Mouse (Mus musculus): ENCODE measurements around the gene Ncf1. TPM values are rescaled to one million over a fixed set of nuclear protein-coding genes. Genes with fewer than 3 reads are reported as not detected.

Ncf1 gene
- polyA plus RNA-seq, 1 experiment from 2014 or later = 3.1 TPM

DNA sequence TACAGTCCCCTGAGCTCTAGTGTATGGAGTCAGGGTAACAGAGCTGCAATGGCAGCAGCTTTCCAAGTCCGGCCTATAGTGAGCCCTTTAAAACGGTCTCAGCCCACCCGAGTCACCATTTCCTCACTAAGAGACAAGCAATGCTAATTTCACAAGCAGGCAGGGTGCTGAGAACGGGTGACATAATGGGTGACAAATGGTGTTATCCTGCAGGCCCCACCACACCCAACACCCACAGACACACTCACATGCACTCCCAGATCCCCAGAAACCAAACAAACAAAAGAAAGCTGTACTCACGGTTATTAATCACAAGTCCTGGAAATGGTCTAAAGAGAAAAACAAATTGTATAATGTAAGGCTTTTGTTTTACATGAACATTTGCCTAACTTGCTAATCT, 12.4 kb upstream of the Ncf1 start:
- WGBS = 84% methylated on average over 5 of the region's 5 CpGs
- Histone ChIP-seq H3K36me3 (peaks cover 99% of the 10 kb centered on the region), H3K27ac (replicated peaks) (no peak overlapping the region), H3K4me3 (no peak overlapping the region), H3K9ac (replicated peaks) (no peak overlapping the region), H3K4me1 (peaks cover 20% of the 10 kb centered on the region), H3K9me3 (no peaks in the 10 kb centered on the region), H3K27me3 (no peaks in the 10 kb centered on the region), H3K4me2 (replicated peaks) (no peak overlapping the region)
- no peak for ATAC-seq (ENCODE audit: low FRiP score, low read depth)

DNA sequence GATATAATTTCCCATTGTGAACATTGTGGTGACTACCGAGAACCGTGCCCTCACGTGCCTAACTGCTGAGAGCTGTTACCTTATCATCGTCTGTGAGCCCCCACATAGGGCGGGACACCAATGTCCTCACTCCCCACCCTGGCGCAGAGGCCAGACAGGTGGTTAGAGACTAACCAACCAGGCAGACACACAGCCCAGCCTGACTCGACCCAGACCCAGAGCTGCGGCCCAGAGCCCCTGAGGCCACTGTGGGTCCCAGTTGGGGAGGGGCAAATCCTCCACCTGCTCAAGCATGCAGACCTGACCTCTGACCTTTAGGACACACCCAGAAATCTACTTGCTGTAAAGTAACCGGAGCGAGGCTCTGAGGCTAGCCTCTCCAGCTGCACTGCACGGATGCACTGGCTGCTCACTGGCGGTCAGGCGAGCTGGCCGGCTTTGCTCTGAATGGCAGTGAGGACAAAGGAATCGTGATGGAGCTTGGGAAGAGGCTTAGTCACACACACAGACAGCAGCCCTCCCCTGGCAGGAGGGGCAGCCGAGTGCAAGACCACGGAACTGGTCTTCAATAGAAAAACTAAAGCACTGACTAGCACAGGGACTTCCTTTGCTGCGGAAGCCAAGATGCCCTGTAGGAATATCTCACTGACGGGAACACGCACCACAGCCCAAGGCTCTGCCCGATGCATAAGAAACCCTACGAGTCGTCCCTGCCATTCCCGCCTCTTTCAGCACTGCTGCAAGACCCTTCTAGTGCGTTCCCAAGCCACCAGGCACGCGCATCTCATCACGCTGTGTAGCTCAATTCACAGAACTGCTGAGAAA, 8.7 kb upstream of the Ncf1 start:
- Histone ChIP-seq H3K27me3 (no peaks in the 10 kb centered on the region), H3K4me1 (peaks cover 38% of the 10 kb centered on the region), H3K9ac (replicated peaks) (peak overlapping the region; percentile 32; the same call in 1 of the 2 replicates), H3K4me3 (no peak overlapping the region), H3K9me3 (no peaks in the 10 kb centered on the region), H3K36me3 (peaks cover 78% of the 10 kb centered on the region), H3K27ac (replicated peaks) (peak overlapping the region; percentile 84), H3K4me2 (replicated peaks) (no peak overlapping the region)
- 35% methylated on average over 28 of the region's 28 CpGs for WGBS
- peak; percentile 90 for ATAC-seq (ENCODE audit: low FRiP score, low read depth)

DNA sequence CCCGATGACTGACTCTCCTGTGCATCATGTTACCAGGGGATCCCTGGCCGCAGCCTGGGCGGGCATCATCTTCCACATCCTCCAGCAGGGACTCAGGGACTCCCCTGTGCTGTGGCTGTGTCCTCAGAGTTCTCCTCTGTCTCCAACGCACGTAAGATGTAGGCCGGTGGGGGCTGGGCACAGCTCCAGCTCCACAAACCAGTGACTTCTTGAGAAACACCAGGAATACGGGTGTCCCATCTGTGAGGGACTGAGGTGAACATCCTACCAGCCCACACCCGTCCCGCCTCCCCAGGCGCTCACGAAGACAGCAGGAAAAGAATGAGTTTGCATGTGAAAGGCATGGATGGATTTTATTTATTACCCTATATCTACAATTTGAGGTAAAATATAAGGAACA, 8.1 kb upstream of the Ncf1 start:
- WGBS = 92% methylated on average over 11 of the region's 11 CpGs
- peak overlapping the region; percentile 84; the same call in 1 of the 2 replicates for H3K27ac ChIP-seq (replicated peaks)
- ATAC-seq (ENCODE audit: low FRiP score, low read depth) = no peak
- H3K4me2 ChIP-seq (replicated peaks) = no peak overlapping the region
- peaks cover 38% of the 10 kb centered on the region for H3K4me1 ChIP-seq
- no peaks in the 10 kb centered on the region for H3K27me3 ChIP-seq
- no peaks in the 10 kb centered on the region for H3K9me3 ChIP-seq
- no peak overlapping the region for H3K9ac ChIP-seq (replicated peaks)
- peaks cover 71% of the 10 kb centered on the region for H3K36me3 ChIP-seq
- no peak overlapping the region for H3K4me3 ChIP-seq

DNA sequence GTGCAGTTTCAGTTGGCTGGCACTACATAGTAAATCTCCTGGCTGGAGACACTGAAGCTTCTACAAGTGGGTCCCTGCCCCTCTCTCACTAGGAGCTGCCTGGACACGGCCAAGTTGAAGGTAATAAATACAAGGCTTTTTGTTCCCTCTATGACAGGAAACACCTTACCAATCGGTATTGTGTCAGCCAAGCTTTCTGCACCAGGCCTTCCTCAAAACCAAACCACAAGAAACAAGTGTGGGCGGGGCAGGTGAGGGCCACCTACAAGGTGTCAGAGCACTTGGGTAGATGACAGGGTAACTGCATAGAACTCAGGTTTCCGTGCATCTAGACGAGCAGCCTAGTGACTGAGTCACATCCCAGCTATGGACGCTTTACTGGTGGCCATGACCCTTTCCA, 7.4 kb upstream of the Ncf1 start:
- H3K27me3 ChIP-seq = no peaks in the 10 kb centered on the region
- no peak overlapping the region for H3K9ac ChIP-seq (replicated peaks)
- no peaks in the 10 kb centered on the region for H3K9me3 ChIP-seq
- H3K4me2 ChIP-seq (replicated peaks) = no peak overlapping the region
- H3K4me1 ChIP-seq = peaks cover 38% of the 10 kb centered on the region
- 0 out of 2 replicates have a peak overlapping the region, but pooled peaks have one; percentile 3 for H3K27ac ChIP-seq (replicated peaks)
- WGBS = 89% methylated on average over 6 of the region's 6 CpGs
- H3K36me3 ChIP-seq = peaks cover 64% of the 10 kb centered on the region
- no peak overlapping the region for H3K4me3 ChIP-seq
- ATAC-seq (ENCODE audit: low FRiP score, low read depth) = no peak

DNA sequence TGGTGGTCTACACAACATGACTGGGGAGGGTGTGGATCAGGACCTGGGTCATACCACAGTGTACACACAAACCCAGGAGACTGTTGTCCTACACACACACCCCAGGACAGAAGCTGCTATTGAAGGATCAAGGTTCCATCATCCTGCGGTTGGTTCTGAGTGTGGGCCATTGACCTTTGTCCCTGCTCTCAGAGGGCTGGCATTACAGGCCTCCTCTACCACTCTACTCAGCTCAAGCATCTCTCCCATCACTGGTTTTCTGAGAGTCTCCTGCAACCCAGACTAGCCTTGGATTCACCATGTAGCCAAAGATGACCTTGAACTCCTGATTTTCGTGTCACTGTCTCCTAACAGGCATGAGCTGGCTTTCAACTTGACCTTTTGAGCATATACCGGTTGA, 6.8 kb upstream of the Ncf1 start:
- ATAC-seq (ENCODE audit: low FRiP score, low read depth) = no peak
- 0 out of 2 replicates have a peak overlapping the region, but pooled peaks have one; percentile 3 for H3K27ac ChIP-seq (replicated peaks)
- no peak overlapping the region for H3K9ac ChIP-seq (replicated peaks)
- H3K4me1 ChIP-seq = peaks cover 38% of the 10 kb centered on the region
- no peaks in the 10 kb centered on the region for H3K9me3 ChIP-seq
- H3K27me3 ChIP-seq = no peaks in the 10 kb centered on the region
- WGBS = 88% methylated on average over 3 of the region's 3 CpGs
- H3K4me2 ChIP-seq (replicated peaks) = no peak overlapping the region
- H3K4me3 ChIP-seq = no peak overlapping the region
- peaks cover 59% of the 10 kb centered on the region for H3K36me3 ChIP-seq

DNA sequence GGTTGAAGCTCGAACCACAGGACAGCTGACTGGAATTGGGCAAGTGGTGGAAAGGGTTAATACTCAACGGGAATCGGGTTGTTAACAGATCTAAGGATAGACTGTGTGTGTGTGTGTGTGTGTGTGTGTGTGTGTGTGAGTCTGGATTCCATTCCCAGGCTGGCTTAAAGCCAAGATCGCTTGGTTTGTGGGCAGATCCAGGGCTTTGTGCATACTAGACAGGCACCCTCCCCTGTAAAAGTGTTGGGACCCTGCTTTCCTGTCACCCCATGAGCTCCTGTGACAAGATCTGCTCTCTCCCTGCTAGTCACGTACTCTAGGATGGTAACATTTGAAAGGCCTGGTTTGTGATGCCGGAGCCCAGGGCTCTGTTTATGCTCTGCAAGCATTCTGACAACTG, 5.7 kb upstream of the Ncf1 start:
- Histone ChIP-seq H3K4me2 (replicated peaks) (no peak overlapping the region), H3K27me3 (no peaks in the 10 kb centered on the region), H3K4me1 (peaks cover 38% of the 10 kb centered on the region), H3K4me3 (no peak overlapping the region), H3K9me3 (no peaks in the 10 kb centered on the region), H3K27ac (replicated peaks) (peak overlapping the region; percentile 56), H3K9ac (replicated peaks) (no peak overlapping the region), H3K36me3 (peaks cover 47% of the 10 kb centered on the region)
- no peak for ATAC-seq (ENCODE audit: low FRiP score, low read depth)
- 53% methylated on average over 6 of the region's 6 CpGs for WGBS

DNA sequence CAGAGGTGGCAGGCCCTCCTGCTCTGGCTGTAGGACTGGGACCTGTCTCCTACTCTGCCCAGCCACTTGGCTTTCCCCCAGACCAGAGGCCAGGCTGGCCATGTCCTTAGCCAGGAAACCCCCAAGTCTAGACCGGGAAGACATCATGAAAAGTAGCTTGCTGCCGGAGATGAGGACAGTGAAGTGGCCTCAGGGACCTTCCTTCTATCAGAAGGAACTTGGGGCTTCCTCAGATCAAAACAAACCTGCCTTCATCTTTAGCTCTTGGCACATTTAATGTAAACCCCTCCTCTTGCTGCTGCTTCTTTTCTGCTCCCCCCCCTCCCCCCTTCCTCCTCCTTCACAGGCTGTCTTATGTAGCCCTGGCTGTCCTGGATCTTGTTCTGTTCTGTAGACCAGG, 4.8 kb upstream of the Ncf1 start:
- peak overlapping the region; percentile 52 for H3K27ac ChIP-seq (replicated peaks)
- peaks cover 33% of the 10 kb centered on the region for H3K4me1 ChIP-seq

DNA sequence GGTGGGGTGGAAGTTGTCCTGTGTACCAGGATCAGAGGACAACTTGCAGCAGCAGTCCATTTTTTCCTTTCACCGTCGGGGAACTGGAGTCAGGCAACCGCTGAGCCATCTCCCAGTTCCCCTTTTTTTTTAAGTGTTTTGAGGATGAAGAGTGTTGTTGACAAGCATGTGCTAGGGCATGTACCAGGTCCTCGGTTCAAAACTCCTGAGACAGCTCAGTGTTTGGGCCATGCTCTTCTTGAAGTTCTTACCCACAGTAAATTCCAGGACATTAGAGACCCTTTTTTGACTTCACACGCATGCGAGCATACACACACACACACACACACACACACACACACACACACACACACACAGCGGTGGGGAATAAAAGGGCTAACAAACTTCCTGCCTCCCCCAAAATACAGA, 3.8 kb upstream of the Ncf1 start:
- Histone ChIP-seq H3K36me3 (peaks cover 29% of the 10 kb centered on the region), H3K9me3 (no peaks in the 10 kb centered on the region), H3K4me3 (no peak overlapping the region), H3K4me1 (peaks cover 24% of the 10 kb centered on the region), H3K4me2 (replicated peaks) (no peak overlapping the region), H3K9ac (replicated peaks) (no peak overlapping the region), H3K27ac (replicated peaks) (no peak overlapping the region), H3K27me3 (no peaks in the 10 kb centered on the region)
- ATAC-seq (ENCODE audit: low FRiP score, low read depth) = no peak
- WGBS = 75% methylated on average over 7 of the region's 7 CpGs

More for the DNA sequence above, 4.8 kb upstream of the Ncf1 start:
- WGBS = 69% methylated on average over 2 of the region's 2 CpGs
- H3K9ac ChIP-seq (replicated peaks) = no peak overlapping the region
- H3K4me2 ChIP-seq (replicated peaks) = no peak overlapping the region
- no peaks in the 10 kb centered on the region for H3K9me3 ChIP-seq
- H3K27me3 ChIP-seq = no peaks in the 10 kb centered on the region
- ATAC-seq (ENCODE audit: low FRiP score, low read depth) = no peak
- H3K36me3 ChIP-seq = peaks cover 38% of the 10 kb centered on the region
- H3K4me3 ChIP-seq = no peak overlapping the region

DNA sequence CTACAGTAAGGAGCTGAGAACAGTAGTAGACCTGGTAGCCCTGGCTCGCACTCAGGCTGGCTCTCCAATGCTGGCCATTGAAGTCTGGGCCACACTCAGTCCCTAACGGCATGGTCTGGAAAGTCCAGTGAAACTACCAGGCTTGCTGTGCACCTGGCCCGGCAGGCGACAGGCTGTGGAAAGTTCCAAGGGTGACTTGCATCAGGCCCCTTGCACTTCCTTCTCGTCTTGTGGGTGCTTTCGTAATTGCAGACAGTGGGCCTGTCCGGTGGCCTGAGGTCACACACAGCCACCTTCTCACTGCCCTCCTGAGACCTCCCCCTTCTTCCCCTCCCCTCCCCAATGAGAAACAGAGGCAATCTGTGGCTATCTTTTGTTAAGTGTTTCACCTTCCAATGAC, 3.1 kb upstream of the Ncf1 start:
- Histone ChIP-seq H3K27me3 (no peaks in the 10 kb centered on the region), H3K9me3 (no peaks in the 10 kb centered on the region), H3K4me2 (replicated peaks) (no peak overlapping the region), H3K9ac (replicated peaks) (no peak overlapping the region), H3K36me3 (peaks cover 23% of the 10 kb centered on the region), H3K4me1 (peaks cover 24% of the 10 kb centered on the region), H3K27ac (replicated peaks) (no peak overlapping the region), H3K4me3 (no peak overlapping the region)
- WGBS = 72% methylated on average over 7 of the region's 7 CpGs
- no peak for ATAC-seq (ENCODE audit: low FRiP score, low read depth)

DNA sequence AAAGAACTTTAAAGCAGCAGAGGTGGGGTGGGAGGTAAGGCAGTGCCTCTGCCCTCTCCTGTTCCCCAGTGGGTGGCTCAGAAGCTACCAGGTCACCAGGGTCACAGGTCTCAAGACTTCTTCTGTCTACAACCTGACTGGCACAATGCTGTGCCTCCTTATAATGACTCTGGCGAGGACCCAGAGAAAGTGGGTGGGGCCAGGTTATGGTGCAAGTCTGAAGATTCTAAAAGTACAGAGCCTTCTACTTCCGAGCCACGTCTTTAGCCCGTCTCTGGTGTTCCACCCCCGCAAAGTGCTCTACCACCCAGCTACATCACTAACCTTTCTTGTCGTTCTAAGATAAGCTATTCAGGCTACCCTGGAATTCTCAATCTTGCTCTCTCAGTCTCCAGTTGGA, 2.7 kb upstream of the Ncf1 start:
- Histone ChIP-seq H3K27me3 (no peaks in the 10 kb centered on the region), H3K36me3 (peaks cover 18% of the 10 kb centered on the region), H3K9ac (replicated peaks) (no peak overlapping the region), H3K4me1 (peaks cover 24% of the 10 kb centered on the region), H3K4me3 (no peak overlapping the region), H3K9me3 (no peaks in the 10 kb centered on the region), H3K4me2 (replicated peaks) (no peak overlapping the region), H3K27ac (replicated peaks) (no peak overlapping the region)
- ATAC-seq (ENCODE audit: low FRiP score, low read depth) = no peak
- 77% methylated on average over 6 of the region's 6 CpGs for WGBS

DNA sequence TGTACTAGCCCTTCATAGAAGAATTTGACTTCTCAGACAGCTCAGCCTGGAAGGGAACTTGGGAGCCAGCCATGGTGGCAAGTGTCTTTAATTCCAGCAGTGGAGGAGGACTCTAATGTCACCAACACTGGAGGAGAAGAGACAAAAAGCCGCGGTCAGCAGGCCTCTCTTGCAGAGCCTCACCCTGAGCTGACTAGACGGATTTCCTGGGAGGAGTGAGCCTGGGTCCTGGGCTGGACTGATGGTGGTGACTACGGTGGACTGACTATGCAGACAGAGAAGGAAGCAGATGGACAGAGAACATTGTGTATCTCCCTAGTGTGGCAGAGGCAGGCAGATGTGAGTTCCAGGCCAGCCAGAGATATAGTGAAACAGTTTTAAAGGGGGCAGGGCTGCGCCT, 2.0 kb upstream of the Ncf1 start:
- Histone ChIP-seq H3K27me3 (no peaks in the 10 kb centered on the region), H3K36me3 (peaks cover 11% of the 10 kb centered on the region), H3K9ac (replicated peaks) (no peak overlapping the region), H3K9me3 (no peaks in the 10 kb centered on the region), H3K27ac (replicated peaks) (no peak overlapping the region), H3K4me1 (peaks cover 27% of the 10 kb centered on the region), H3K4me3 (no peak overlapping the region), H3K4me2 (replicated peaks) (no peak overlapping the region)
- no peak for ATAC-seq (ENCODE audit: low FRiP score, low read depth)
- WGBS = 78% methylated on average over 5 of the region's 5 CpGs

DNA sequence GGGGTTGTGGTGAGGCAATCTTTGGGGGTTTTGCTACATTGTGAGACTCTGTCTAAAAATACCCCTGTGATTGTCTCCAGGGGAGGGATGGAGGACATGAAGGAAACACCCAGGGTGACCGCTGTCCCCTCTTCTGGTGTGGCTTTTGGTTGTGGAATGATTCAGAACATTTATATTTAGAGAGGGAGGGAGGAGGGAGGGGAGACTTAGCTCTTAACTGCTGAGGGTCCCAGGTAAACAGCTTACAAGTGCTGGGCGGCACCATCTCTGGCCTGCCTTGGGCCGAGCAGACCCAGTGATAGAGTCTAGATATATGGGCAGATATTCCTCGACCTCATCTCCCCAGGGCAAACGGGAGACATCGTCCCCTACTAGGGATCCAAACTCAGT, 1.2 kb downstream of the Ncf1 start:
- 0 out of 2 replicates have a peak overlapping the region, but pooled peaks have one; percentile 25 for H3K27ac ChIP-seq (replicated peaks)
- H3K4me1 ChIP-seq = peaks cover 9% of the 10 kb centered on the region; the same call in 1 of the 2 replicates
- peaks cover 1% of the 10 kb centered on the region for H3K27me3 ChIP-seq
- H3K9ac ChIP-seq (replicated peaks) = no peak overlapping the region
- no peak overlapping the region for H3K4me3 ChIP-seq
- H3K9me3 ChIP-seq = no peaks in the 10 kb centered on the region
- no peak overlapping the region for H3K4me2 ChIP-seq (replicated peaks)
- ATAC-seq (ENCODE audit: low FRiP score, low read depth) = no peak
- 81% methylated on average over 6 of the region's 6 CpGs for WGBS
- H3K36me3 ChIP-seq = no peaks in the 10 kb centered on the region
